ENCODE assay signal across 10 mouse cellular contexts in genomic region chr6:32167725-32168124, GRCm38 (mm10).
A peak's percentile ranks its signal among the peaks of the same experiment; 100 is the strongest.
DNase-seq lines count a peak whose midpoint lies in the region; TF ChIP-seq lines count a peak whose summit lies in the region.
"Had no signal": no experiment of that assay in that cellular context is flagged by ENCODE, and none has a peak within 500 bp of the region (broad histone marks: within the 10 kb centered on the region; RNA-seq: fewer than 3 reads in every experiment).

No protein-coding gene starts in this region.

- no peaks in the 10 kb centered on the region for H3K9me3 ChIP-seq in limb, embryonic 10.5 days (replicated peaks)

- H3K4me1 ChIP-seq in limb, embryonic 10.5 days = peaks cover 13% of the 10 kb centered on the region

- intact Hi-C loops in left cerebral cortex, adult 2 months (cut with DNase I) = loop anchor here (10.0 kb wide), 1 partner anchor 223 kb away; no protein-coding TSS in a partner anchor

- H3K4me3 ChIP-seq in limb, embryonic 10.5 days = no peak overlapping the region
- no peak overlapping the region for H3K4me3 ChIP-seq in left cerebral cortex, adult 2 months

- 77% methylated on average over 1 of the region's 1 CpGs for WGBS in limb, embryonic 10.5 days

- no peaks in the 10 kb centered on the region for H3K36me3 ChIP-seq in limb, embryonic 10.5 days

- DNase-seq in embryo, embryonic 10 days (ENCODE audit: low spot score) = peak; percentile 22
- no peak for DNase-seq in embryo, embryonic 9.5 days (ENCODE audit: extremely low spot score)
- peak; percentile 86 for DNase-seq in 416B (ENCODE audit: low read depth)
- DNase-seq in cerebellum, postnatal 10 days = peak; percentile 21 to 30
- DNase-seq in limb, embryonic 10.5 days (ENCODE audit: low spot score) = no peak
- DNase-seq in right cerebral cortex, adult 2 months (ENCODE audit: low spot score in 2 of 2) = no peak
- DNase-seq in left cerebral cortex, adult 2 months (ENCODE audit: extremely low spot score in 1 of 2, low spot score in 2 of 2) = no peak
- DNase-seq in layer of hippocampus, postnatal 25 days (ENCODE audit: extremely low spot score in 1 of 2, low spot score in 1 of 2) = no peak
- DNase-seq: kidney, adult 8-10 months had no signal

- no peaks in the 10 kb centered on the region for H3K27me3 ChIP-seq in limb, embryonic 10.5 days (ENCODE audit: low read depth, poor library complexity, severe bottlenecking)

- TF ChIP-seq CTCF in left cerebral cortex, adult 2 months (IDR thresholded peaks at IDR 0.05) = no peak

- H3K27ac ChIP-seq in limb, embryonic 10.5 days = 0 out of 2 replicates have a peak overlapping the region, but pooled peaks have one; percentile 61
- no peak overlapping the region for H3K27ac ChIP-seq in left cerebral cortex, adult 2 months
- H3K27ac ChIP-seq: liver, embryonic 14.5 days had no signal

Comparison
In these comparisons a context has a peak if more than half of its experiments do, and no peak if none do; other contexts are left out.
1. DNase-seq: peak in embryo, embryonic 10 days (single experiment), 416B (single experiment) and cerebellum, postnatal 10 days (2 of 2); none in embryo, embryonic 9.5 days (single experiment), limb, embryonic 10.5 days (single experiment), right cerebral cortex, adult 2 months (0 of 2), left cerebral cortex, adult 2 months (0 of 2) and layer of hippocampus, postnatal 25 days (0 of 2).